Mouse (Mus musculus) thymus, postnatal 36 days (tissue): ENCODE measurements around the gene Etl4.
"Not testable (repeated sequence)": the region's sequence is repeated elsewhere in the genome, so short reads cannot be mapped to it uniquely, and the experiment has no call there.

Experiments
- DNase-seq, 2 experiments: peaks; one replicate each; pipeline ENCODE4 v3.0.0; 2022; ENCODE audit warnings: mixed read lengths in 2 of 2

The Etl4 gene

DNA sequence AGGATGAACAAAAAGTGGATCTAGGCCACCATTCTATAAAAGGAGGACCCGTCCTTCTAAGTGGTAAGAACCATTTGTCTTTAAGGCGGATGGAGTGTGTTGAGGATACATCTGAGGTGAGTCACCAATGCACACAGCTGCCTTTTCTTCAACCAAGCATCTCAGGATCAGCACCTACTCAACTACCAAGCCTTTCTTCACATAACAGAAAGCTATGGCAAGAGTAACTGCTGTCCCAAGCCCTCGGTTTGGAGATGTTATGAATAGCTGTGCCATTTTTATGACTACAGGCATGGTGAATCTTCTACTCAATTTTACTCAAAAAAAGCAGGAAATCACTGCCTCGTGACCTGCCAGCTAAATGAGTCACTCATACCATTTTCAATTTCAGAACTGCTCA, 258.6 kb downstream of the Etl4 start:
- DNase-seq = no peak

GRCm38 (mm10) chr2:20176456-20177184, 267.0 kb downstream of the Etl4 start:
- not testable (repeated sequence) for DNase-seq

- not testable (repeated sequence) for DNase-seq
These were observed 267.7 kb downstream of the Etl4 start for GRCm38 (mm10) chr2:20177236-20177635.

GRCm38 (mm10) chr2:20180561-20180960, 271.0 kb downstream of the Etl4 start:
- not testable (repeated sequence) for DNase-seq

DNA sequence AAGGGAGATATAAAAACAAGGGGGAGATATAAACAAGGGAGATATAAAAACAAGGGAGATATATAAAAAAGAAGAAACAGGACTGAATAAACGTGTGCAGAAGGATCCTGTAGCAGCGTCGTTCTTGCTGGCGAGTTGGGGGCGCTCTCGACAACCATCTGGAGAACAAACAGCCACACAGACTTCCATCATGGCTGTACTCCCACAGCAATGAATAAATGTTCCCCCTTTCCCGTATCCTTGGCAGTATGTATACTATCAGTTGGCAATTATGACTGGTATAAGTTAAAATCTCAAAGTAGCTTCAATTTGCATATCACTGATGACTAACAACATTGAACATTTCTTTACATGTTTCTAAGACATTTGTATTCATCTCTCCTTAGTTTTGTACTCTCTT, 277.6 kb downstream of the Etl4 start:
- DNase-seq = not testable (repeated sequence)

- no peak for DNase-seq
These were observed 293.4 kb downstream of the Etl4 start for GRCm38 (mm10) chr2:20203011-20203410.

DNA sequence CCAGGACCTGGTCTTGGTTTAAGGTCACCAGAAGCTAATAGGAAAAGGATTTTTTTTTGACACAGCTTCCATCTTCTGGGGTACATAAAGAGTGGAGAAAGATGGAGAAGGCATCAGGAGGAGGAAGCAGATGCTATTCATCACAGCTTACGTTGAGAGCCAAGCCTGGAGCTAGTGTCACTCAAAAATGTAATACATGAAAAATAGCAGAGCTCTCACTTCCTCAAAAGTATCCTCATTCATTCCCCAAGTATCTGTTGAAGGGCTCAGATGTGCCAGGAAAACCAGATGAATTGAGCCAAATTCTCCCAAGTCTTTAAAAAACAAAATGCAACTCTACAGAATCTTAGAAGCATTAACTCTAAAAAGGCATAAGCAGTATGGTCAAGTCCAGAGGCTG, 297.1 kb downstream of the Etl4 start:
- DNase-seq = no peak

GRCm38 (mm10) chr2:20208683-20209194, 299.2 kb downstream of the Etl4 start:
- DNase-seq = no peak

- no peak for DNase-seq
These were observed 299.8 kb downstream of the Etl4 start for GRCm38 (mm10) chr2:20209359-20209758.

DNA sequence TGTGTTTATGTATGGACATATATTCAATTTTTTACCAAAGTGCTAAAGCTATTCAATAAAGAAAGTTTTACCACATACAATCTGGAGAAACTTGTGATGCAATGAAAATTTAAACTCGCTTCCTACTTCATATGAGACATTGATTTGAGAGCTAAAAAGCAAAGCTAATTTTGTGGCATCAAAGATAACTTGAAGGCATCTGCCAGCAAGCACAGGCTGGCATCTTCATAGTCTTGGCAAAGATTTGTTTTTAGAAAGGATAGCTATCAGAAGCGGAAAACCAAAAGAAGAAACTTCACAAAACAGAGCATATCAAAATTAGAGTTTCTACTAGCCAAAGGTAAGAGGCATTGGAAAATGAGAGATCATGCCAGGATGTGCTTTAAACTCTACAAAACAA, 306.7 kb downstream of the Etl4 start:
- DNase-seq = no peak

GRCm38 (mm10) chr2:20216686-20217437, 307.3 kb downstream of the Etl4 start:
- DNase-seq = no peak

DNA sequence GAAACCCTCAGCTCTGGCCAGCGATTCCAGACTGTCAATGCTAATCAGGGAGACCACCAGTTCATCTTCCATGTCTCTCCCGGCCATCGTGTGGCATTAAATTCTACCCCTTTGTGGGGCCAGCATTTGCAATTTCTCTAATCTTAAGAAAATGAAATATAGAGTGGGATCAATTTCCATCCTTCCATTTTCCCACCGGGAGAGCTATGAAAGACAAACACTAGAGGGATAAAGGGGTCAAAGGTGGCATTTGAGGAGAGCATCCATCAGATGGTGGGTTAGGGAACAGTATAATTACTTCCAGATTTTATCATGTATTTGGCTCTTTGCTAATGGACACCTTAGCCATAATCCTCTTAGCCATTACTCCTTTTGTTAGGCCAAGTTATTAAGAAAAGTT, 321.8 kb downstream of the Etl4 start:
- no peak for DNase-seq

DNA sequence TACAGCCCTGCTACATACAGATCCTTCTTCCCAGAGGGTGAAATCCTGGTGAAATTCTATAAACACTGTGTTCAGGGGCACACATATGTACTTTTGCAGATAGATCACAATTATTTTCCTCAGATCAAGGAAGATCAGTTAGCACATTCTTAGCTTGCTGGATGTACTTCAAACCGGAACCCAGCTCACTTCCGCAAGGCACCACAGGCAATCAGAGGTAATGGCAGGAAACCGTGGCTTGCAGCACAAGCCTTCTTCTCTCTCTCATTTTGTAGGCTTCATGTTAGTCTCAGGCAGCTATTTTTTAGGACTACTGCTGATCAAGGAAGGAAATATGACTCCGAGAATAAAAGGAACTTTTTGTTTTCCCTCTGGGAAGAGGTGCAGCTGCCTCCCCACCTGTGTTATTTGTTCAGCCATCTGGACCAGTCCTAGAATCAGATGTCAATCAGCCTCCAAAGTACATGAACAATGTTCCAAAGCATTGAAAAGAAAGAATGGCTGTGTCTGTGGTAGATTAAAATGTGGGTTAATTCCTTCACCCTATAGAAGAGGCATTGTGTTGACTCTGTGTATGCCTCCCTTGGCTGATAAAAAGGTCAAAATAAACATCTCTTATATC, 338.6 kb downstream of the Etl4 start:
- no peak for DNase-seq

- no peak for DNase-seq
These were observed 339.8 kb downstream of the Etl4 start for GRCm38 (mm10) chr2:20249403-20249802.

DNA sequence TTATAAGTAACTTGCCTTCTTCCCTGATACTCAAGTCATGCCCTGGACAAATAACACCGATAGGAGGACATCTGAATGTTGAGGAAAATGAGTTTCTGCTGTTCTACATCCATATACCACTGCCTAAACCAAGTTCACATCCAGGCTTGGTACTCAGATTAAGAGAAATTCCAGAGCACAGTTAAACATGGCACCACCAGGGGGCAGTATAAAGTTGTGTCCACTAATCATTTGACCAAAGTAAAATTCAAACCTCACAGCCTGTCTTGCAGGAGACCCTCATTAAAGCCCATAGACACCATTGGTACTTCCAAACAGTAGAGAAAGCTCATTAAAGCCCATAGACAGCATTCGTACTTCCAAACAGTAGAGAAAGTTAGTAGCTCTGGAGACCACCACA, 366.5 kb downstream of the Etl4 start:
- no peak for DNase-seq

- no peak for DNase-seq
These were observed 372.3 kb downstream of the Etl4 start for GRCm38 (mm10) chr2:20281903-20282302.

- no peak for DNase-seq
These were observed 374.8 kb downstream of the Etl4 start for GRCm38 (mm10) chr2:20284425-20284824.

GRCm38 (mm10) chr2:20290982-20291740, 381.6 kb downstream of the Etl4 start:
- no peak for DNase-seq

DNA sequence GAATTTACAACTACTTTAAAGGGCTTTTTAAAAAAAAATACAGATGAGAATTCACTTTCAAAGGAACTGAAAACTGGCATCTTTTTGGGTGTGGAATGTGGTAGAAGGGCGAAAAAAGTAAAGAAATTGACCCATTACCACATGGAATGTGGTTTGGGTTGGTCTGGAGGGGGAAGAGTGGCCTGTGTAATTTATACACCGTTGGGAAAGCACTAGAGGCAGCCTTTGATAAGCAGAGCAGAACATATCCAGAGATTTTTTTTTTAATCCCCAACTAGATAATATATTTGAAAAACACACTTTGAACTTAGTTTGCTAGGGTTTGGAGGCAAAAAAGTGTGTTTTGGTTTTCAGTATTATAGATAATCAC, 382.1 kb downstream of the Etl4 start:
- no peak for DNase-seq

DNA sequence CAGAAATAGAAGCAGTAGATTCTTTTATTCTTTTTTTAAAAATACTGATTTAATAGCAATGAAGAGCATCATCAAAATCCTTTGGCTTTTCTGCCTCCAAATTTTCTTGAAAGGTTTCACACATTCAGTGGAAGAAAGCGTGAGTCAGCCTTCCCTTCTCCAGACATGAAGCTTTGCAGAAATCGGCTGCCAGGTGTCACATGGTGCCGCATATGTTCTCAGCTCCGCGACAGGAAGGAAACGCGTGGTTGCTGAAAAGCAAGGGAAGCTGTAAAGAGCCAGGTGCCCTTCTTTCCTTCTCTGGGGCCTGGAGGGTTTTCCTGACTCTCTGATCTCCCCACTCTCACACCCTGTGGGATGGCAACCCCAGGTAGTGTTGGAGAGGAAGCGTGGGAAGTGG, 383.8 kb downstream of the Etl4 start:
- DNase-seq = no peak

DNA sequence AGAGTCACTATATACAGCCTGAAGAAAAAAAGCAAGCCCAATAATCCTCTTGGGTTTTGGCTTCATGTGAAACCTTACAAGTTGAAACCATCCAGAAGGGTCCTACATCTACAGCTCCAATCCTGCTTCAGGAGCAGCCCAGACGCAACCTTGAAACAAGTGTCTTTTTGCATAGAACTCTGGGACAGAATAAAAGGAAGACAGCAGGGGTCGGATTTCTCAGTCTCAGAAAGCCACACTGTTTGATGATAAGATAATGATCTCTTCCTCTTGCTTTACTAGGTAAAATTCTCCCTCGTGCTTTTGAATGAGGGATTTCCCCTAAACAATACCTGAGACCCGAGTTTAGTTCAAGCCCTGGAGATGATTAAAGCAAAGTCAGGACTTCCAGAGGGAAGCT, 385.0 kb downstream of the Etl4 start:
- DNase-seq = no peak

DNA sequence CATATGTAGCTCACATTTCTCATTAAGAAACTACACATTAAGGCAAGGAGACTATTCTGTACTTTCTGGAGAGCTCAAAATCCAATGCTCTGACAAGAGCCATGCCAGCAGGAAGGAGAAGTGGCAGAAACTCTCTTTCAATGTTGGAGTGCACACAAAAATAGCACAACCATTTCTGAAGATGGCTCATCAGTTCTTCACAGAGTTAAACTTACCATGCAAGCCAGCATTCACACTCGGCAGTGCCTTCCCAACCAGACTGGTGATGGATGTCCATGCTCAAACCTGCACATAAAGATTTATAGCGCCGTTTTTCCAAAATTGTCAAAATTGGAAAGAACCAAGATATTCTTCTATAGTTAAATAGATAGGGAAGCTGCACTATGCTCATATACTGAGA, 392.9 kb downstream of the Etl4 start:
- no peak for DNase-seq

- DNase-seq = no peak
These were observed 415.4 kb downstream of the Etl4 start for GRCm38 (mm10) chr2:20324954-20325353.
